Mouse (Mus musculus): Measurements from ENCODE around the gene Gzmd. TPM values are rescaled to one million over a fixed set of nuclear protein-coding genes. Genes with fewer than 3 reads are reported as not detected.

Gene Gzmd
- polyA plus RNA-seq, 1 experiment from 2014 or later = not detected

Small RNA genes lying within 50 kb of the gene (microRNA-seq; reads per million reads assigned to microRNA genes)
- not detected for gene Mir6949

Other genes with a start within 250 kb of the Gzmd start
- 0.24 and 0.46 TPM in 2 replicates for gene Cbln3, start 248.2 kb downstream of the Gzmd start, polyA plus RNA-seq (2015; fragmentation: Nextera tagmentation; extraction: Ambion mirVana)
- gene Khnyn, start 247.7 kb downstream of the Gzmd start, polyA plus RNA-seq (2015; fragmentation: Nextera tagmentation; extraction: Ambion mirVana) = 18.6 and 20.5 TPM in 2 replicates
- gene Sdr39u1, start 232.3 kb downstream of the Gzmd start, polyA plus RNA-seq (2015; fragmentation: Nextera tagmentation; extraction: Ambion mirVana) = 87.1 and 91.0 TPM in 2 replicates
- 401 and 411 TPM in 2 replicates for gene Cma1, start 187.9 kb downstream of the Gzmd start, polyA plus RNA-seq (2015; fragmentation: Nextera tagmentation; extraction: Ambion mirVana)
- gene Cma2, start 181.6 kb downstream of the Gzmd start, polyA plus RNA-seq (2015; fragmentation: Nextera tagmentation; extraction: Ambion mirVana) = 1.00 and 1.0 TPM in 2 replicates
- 0.14 and 0.35 TPM in 2 replicates for gene Mcpt1, start 114.6 kb downstream of the Gzmd start, polyA plus RNA-seq (2015; fragmentation: Nextera tagmentation; extraction: Ambion mirVana)
- not detected in 2 replicates for gene Mcpt9, start 102.1 kb downstream of the Gzmd start, polyA plus RNA-seq (2015; fragmentation: Nextera tagmentation; extraction: Ambion mirVana)
- gene Mcpt2, start 90.6 kb downstream of the Gzmd start, polyA plus RNA-seq (2015; fragmentation: Nextera tagmentation; extraction: Ambion mirVana) = 1.6 and 1.9 TPM in 2 replicates
- 8.6 and 10.2 TPM in 2 replicates for gene Mcpt4, start 70.3 kb downstream of the Gzmd start, polyA plus RNA-seq (2015; fragmentation: Nextera tagmentation; extraction: Ambion mirVana)
- gene Mcpt8, start 47.3 kb downstream of the Gzmd start, polyA plus RNA-seq (2015; fragmentation: Nextera tagmentation; extraction: Ambion mirVana) = 2.1 and 2.3 TPM in 2 replicates
- 0.53 and 0.72 TPM in 2 replicates for gene Ctsg, start 30.0 kb downstream of the Gzmd start, polyA plus RNA-seq (2015; fragmentation: Nextera tagmentation; extraction: Ambion mirVana)
- 0.52 TPM in 1 of 2 replicates, not detected in the other for gene Gzme, start 12.0 kb downstream of the Gzmd start, polyA plus RNA-seq (2015; fragmentation: Nextera tagmentation; extraction: Ambion mirVana)
- not detected in 2 replicates for gene Gzmg, start 27.0 kb upstream of the Gzmd start, polyA plus RNA-seq (2015; fragmentation: Nextera tagmentation; extraction: Ambion mirVana)
- gene Gzmn, start 42.0 kb upstream of the Gzmd start, polyA plus RNA-seq (2015; fragmentation: Nextera tagmentation; extraction: Ambion mirVana) = not detected in 2 replicates
- not detected in 2 replicates for gene Gzmf, start 78.8 kb upstream of the Gzmd start, polyA plus RNA-seq (2015; fragmentation: Nextera tagmentation; extraction: Ambion mirVana)
- 0.28 and 0.34 TPM in 2 replicates for gene Gzmc, start 102.0 kb upstream of the Gzmd start, polyA plus RNA-seq (2015; fragmentation: Nextera tagmentation; extraction: Ambion mirVana)
- gene Gzmb, start 129.7 kb upstream of the Gzmd start, polyA plus RNA-seq (2015; fragmentation: Nextera tagmentation; extraction: Ambion mirVana) = 0.79 and 0.83 TPM in 2 replicates
- 1.2 and 2.3 TPM in 2 replicates for gene Atp12a, start 232.5 kb upstream of the Gzmd start, polyA plus RNA-seq (2015; fragmentation: Nextera tagmentation; extraction: Ambion mirVana)